Mouse (Mus musculus): ENCODE measurements around the gene Slmap. TPM values are rescaled to one million over a fixed set of nuclear protein-coding genes. Genes with fewer than 3 reads are reported as not detected.

Gene Slmap
- total RNA-seq, 2 experiments from 2014 or later: 73.5 to 95.6 TPM

- DNase-seq (ENCODE audit: low spot score): no peak
Observed at GRCm38 (mm10) chr14:26477738-26478137, 57.0 kb downstream of the Slmap start.

GRCm38 (mm10) chr14:26476391-26476790, 58.3 kb downstream of the Slmap start:
- no peak for DNase-seq (ENCODE audit: low spot score)

- no peak for DNase-seq (ENCODE audit: low spot score)
Observed at GRCm38 (mm10) chr14:26467974-26468373, 66.8 kb downstream of the Slmap start.

- no peak for DNase-seq (ENCODE audit: low spot score)
Observed at GRCm38 (mm10) chr14:26466544-26467125, 68.1 kb downstream of the Slmap start.

- DNase-seq (ENCODE audit: low spot score): no peak
Observed at GRCm38 (mm10) chr14:26465898-26466297, 68.8 kb downstream of the Slmap start.

GRCm38 (mm10) chr14:26459516-26459915, 75.2 kb downstream of the Slmap start:
- peak; percentile 22 for DNase-seq (ENCODE audit: low spot score)

- no peak for DNase-seq (ENCODE audit: low spot score)
Observed at GRCm38 (mm10) chr14:26454851-26455250, 79.9 kb downstream of the Slmap start.

- peak; percentile 41 for DNase-seq (ENCODE audit: low spot score)
Observed at GRCm38 (mm10) chr14:26450036-26450800, 84.5 kb downstream of the Slmap start.

GRCm38 (mm10) chr14:26448581-26448980, 86.2 kb downstream of the Slmap start:
- DNase-seq (ENCODE audit: low spot score): no peak

GRCm38 (mm10) chr14:26447223-26447622, 87.5 kb downstream of the Slmap start:
- DNase-seq (ENCODE audit: low spot score): no peak

- DNase-seq (ENCODE audit: low spot score): no peak
Observed at GRCm38 (mm10) chr14:26446538-26446937, 88.2 kb downstream of the Slmap start.

GRCm38 (mm10) chr14:26442534-26442933, 92.2 kb downstream of the Slmap start:
- DNase-seq (ENCODE audit: low spot score): no peak

GRCm38 (mm10) chr14:26441041-26441812, 93.5 kb downstream of the Slmap start:
- DNase-seq (ENCODE audit: low spot score): no peak

- no peak for DNase-seq (ENCODE audit: low spot score)
Observed at GRCm38 (mm10) chr14:26439996-26440395, 94.7 kb downstream of the Slmap start.

GRCm38 (mm10) chr14:26437771-26438170, 97.0 kb downstream of the Slmap start:
- DNase-seq (ENCODE audit: low spot score): no peak

- no peak for DNase-seq (ENCODE audit: low spot score)
Observed at GRCm38 (mm10) chr14:26436304-26436703, 98.4 kb downstream of the Slmap start.

GRCm38 (mm10) chr14:26432320-26432719, 102.4 kb downstream of the Slmap start:
- DNase-seq (ENCODE audit: low spot score): no peak

GRCm38 (mm10) chr14:26431919-26432318, 102.8 kb downstream of the Slmap start:
- no peak for DNase-seq (ENCODE audit: low spot score)

- no peak for DNase-seq (ENCODE audit: low spot score)
Observed at GRCm38 (mm10) chr14:26420231-26420630, 114.5 kb downstream of the Slmap start.

- no peak for DNase-seq (ENCODE audit: low spot score)
Observed at GRCm38 (mm10) chr14:26417956-26418355, 116.8 kb downstream of the Slmap start.

GRCm38 (mm10) chr14:26417088-26417487, 117.6 kb downstream of the Slmap start:
- DNase-seq (ENCODE audit: low spot score): no peak

GRCm38 (mm10) chr14:26413581-26413980, 121.2 kb downstream of the Slmap start:
- DNase-seq (ENCODE audit: low spot score): no peak
